Mouse (Mus musculus) heart, adult 2 months (tissue): ENCODE data around the gene Gng8.

ENCODE experiments used
- CTCF ChIP-seq: fragments of 200-600 bp; IDR thresholded peaks from 2 replicates; pipeline ENCODE4 v1.8.1; 2022; ENCODE audit warnings: antibody characterized with exemption, mild to moderate bottlenecking, moderate library complexity
- EP300 ChIP-seq: fragments of 200-500 bp; IDR thresholded peaks from 2 replicates; pipeline ENCODE4 v1.6.1; 2011; ENCODE audit warnings: low read depth, low read length, control low read depth; ENCODE audit not compliant: insufficient read depth
- POLR2A ChIP-seq: fragments of 200-500 bp; IDR thresholded peaks from 2 replicates; pipeline ENCODE4 v1.6.1; 2011; ENCODE audit warnings: mild to moderate bottlenecking, low read depth, low read length, control low read depth; ENCODE audit not compliant: insufficient read depth

DNA sequence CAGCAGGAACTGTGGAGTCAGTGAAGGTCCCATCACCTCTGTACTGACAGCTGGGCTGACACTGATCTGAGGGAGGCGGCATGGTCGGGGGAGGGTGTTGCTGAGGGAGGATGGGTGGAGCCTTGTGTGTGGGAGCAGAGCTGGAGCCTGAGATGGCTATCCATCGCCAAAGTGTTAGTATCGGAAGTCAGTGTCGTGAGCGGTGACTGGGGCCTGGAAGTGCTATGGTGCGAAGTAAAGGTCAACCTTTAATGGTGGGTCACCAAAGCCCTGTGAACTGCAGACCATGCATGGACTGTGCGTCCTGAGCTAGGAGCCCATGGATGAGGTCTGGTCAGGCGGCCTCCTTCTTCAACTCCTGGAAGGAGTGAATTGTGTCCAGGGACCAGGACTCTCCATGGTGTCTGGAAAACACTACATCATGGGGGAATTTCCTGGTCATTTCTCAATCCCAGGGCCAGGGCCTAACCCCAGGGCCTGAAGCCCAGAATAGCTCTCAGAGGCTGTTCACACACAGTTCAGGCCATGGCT lies 14.0 kb downstream of the Gng8 start:
- TF ChIP-seq CTCF (no peak), POLR2A (0 out of 2 replicates have a peak, but pooled peaks have one; percentile 4), EP300 (0 out of 2 replicates have a peak, but pooled peaks have one; percentile 6)
